ENCODE assay signal across 8 mouse cellular contexts in the genomic region with DNA sequence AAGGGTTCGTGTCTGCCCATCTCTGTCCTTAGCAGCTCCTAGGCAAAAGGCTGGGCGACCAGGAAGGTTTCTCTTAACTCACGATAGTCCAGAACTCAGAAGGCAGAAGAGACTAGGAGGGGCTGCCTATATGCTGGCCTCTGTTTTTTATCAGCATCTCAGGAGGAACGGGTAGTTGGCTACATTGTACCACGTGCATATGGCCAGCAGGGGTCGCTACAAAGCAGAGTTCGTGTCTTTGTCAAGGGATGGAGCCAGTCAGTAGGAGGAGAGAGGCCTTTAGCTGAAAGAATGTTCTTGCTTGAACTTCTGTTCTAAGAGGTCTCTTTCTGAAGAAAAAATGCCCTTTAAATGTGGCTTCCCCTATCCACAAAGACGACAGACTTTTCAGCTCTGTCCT. TPM values are rescaled to one million over a fixed set of nuclear protein-coding genes. Genes with fewer than 3 reads are reported as not detected.
DNase-seq lines count a peak whose midpoint lies in the region; ATAC-seq and TF ChIP-seq lines count a peak whose summit lies in the region.

No protein-coding gene starts in this region.

- no peaks in the 10 kb centered on the region; the same call in 1 of the 2 replicates for H3K4me1 ChIP-seq in E14TG2a.4 (replicated peaks; ENCODE audit: low read depth, low read length)
- peaks cover 7% of the 10 kb centered on the region for H3K4me1 ChIP-seq in forebrain, embryonic 16.5 days (replicated peaks; ENCODE audit: control insufficient read depth, insufficient read depth, low read length)
- H3K4me1 ChIP-seq in lung, adult 2 months (ENCODE audit: control insufficient read depth, insufficient read depth, low read length): peaks cover 9% of the 10 kb centered on the region

- 9% methylated on average over 8 of the region's 8 CpGs for WGBS in forebrain, embryonic 16.5 days
- WGBS in lung, adult 2 months: 7% methylated on average over 8 of the region's 8 CpGs

- H3K4me2 ChIP-seq in forebrain, embryonic 16.5 days (ENCODE audit: low read length): no peak overlapping the region

- H3K4me3 ChIP-seq in E14TG2a.4 (replicated peaks; ENCODE audit: low read length): no peak overlapping the region
- H3K4me3 ChIP-seq in forebrain, embryonic 16.5 days (replicated peaks; ENCODE audit: low read length): no peak overlapping the region
- no peak overlapping the region for H3K4me3 ChIP-seq in layer of hippocampus, adult 2 months
- H3K4me3 ChIP-seq in lung, adult 2 months (replicated peaks; ENCODE audit: extremely low read depth, low read depth, low read length): no peak overlapping the region

- H3K27me3 ChIP-seq in E14TG2a.4 (ENCODE audit: insufficient read depth, low read length): peaks cover 31% of the 10 kb centered on the region
- peaks cover 3% of the 10 kb centered on the region; the same call in 1 of the 2 replicates for H3K27me3 ChIP-seq in forebrain, embryonic 16.5 days (replicated peaks; ENCODE audit: control insufficient read depth, insufficient read depth, low read length)

- intact Hi-C loops in heart, postnatal 36 days (cut with DNase I): loop anchor here (1.0 to 5.0 kb wide), 3 partner anchors 122 to 490 kb away; no protein-coding TSS in a partner anchor

- DNase-seq in c-Kit-positive CD71-negative TER-119-negative erythroid progenitor cells, embryonic 14.5 days (ENCODE audit: low read depth): peak; percentile 81
- DNase-seq in heart, postnatal 36 days: peak; percentile 85 to 91
- peak; percentile 74 to 86 for DNase-seq in layer of hippocampus, adult 2 months (ENCODE audit: low spot score in 2 of 2)
- DNase-seq in lung, adult 2 months: peak; percentile 78
- DNase-seq in ovary, postnatal 14 days (ENCODE audit: low spot score): peak; percentile 81
- DNase-seq in thymus, postnatal 14 days: peak; percentile 93

- no peaks in the 10 kb centered on the region for H3K36me3 ChIP-seq in E14TG2a.4 (ENCODE audit: insufficient read depth, low read length)
- H3K36me3 ChIP-seq in forebrain, embryonic 16.5 days (ENCODE audit: control insufficient read depth, insufficient read depth): no peaks in the 10 kb centered on the region

- ATAC-seq in forebrain, embryonic 16.5 days: peak; percentile 64

- TF ChIP-seq CTCF in E14TG2a.4 (conservative IDR thresholded peaks at IDR 0.05; ENCODE audit: low read length): peak; percentile 89
- TF ChIP-seq CTCF in layer of hippocampus, adult 2 months (conservative IDR thresholded peaks at IDR 0.05): peak; percentile 94
- TF ChIP-seq CTCF in lung, adult 2 months (IDR thresholded peaks at IDR 0.05; ENCODE audit: insufficient read depth, low read length): peak; percentile 97

- no peaks in the 10 kb centered on the region for H3K9me3 ChIP-seq in E14TG2a.4 (ENCODE audit: low read length)
- no peaks in the 10 kb centered on the region for H3K9me3 ChIP-seq in forebrain, embryonic 16.5 days (ENCODE audit: control insufficient read depth, low read length)

- no peak overlapping the region for H3K27ac ChIP-seq in forebrain, embryonic 16.5 days (ENCODE audit: low read length)
- H3K27ac ChIP-seq in layer of hippocampus, adult 2 months: no peak overlapping the region

- no peak overlapping the region for H3K9ac ChIP-seq in forebrain, embryonic 16.5 days (replicated peaks; ENCODE audit: low read depth, low read length)

- no peak for TF ChIP-seq POLR2A in lung, adult 2 months (IDR thresholded peaks at IDR 0.05; ENCODE audit: borderline replicate concordance, extremely low read depth, low read depth, low read length)

RNA-seq across cellular contexts. Expression of gene Ets1, which starts 46.1 kb away (rescaled TPM):
- polyA plus RNA-seq in forebrain, embryonic 16.5 days (2015; fragmentation: Nextera tagmentation; extraction: Ambion mirVana): 21.3 and 26.2 TPM in 2 replicates
- total RNA-seq in heart, postnatal 36 days (2021): 10 to 100 TPM; 53.5 to 65.4 TPM
- 10 to 100 TPM in 1 of 2 experiments, 1 to 10 TPM in 1; 9.9 to 12.2 TPM for total RNA-seq in layer of hippocampus, adult 2 months (2021)
- 57.3 and 67.2 TPM in 2 replicates for polyA plus RNA-seq in lung, adult 2 months (2012; rRNA removed)

RNA-seq across cellular contexts. Expression of gene Fli1, which starts 47.2 kb away (rescaled TPM):
- polyA plus RNA-seq in forebrain, embryonic 16.5 days (2015; fragmentation: Nextera tagmentation; extraction: Ambion mirVana): 7.3 and 7.8 TPM in 2 replicates
- total RNA-seq in heart, postnatal 36 days (2021): 10 to 100 TPM; 28.2 to 28.8 TPM
- 1 to 10 TPM; 4.0 to 4.3 TPM for total RNA-seq in layer of hippocampus, adult 2 months (2021)
- polyA plus RNA-seq in lung, adult 2 months (2012; rRNA removed): 12.9 and 14.1 TPM in 2 replicates

Comparison
In these comparisons a context has a peak if more than half of its experiments do, and no peak if none do; other contexts are left out.
1. RNA of gene Ets1, which starts 46.1 kb away (total RNA-seq): 53.5 to 65.4 TPM in heart, postnatal 36 days; 9.9 to 12.2 TPM in layer of hippocampus, adult 2 months; every median in the first group is over 4 times any median in the second.
2. RNA of gene Fli1, which starts 47.2 kb away (total RNA-seq): 28.2 to 28.8 TPM in heart, postnatal 36 days; 4.0 to 4.3 TPM in layer of hippocampus, adult 2 months; every median in the first group is over 4 times any median in the second.
3. Peak in every context shown above with its lines, with median percentiles within 50 percentile points of each other: CTCF ChIP-seq and DNase-seq.